15 mouse cellular contexts compared by ENCODE assay signal in the genomic region with DNA sequence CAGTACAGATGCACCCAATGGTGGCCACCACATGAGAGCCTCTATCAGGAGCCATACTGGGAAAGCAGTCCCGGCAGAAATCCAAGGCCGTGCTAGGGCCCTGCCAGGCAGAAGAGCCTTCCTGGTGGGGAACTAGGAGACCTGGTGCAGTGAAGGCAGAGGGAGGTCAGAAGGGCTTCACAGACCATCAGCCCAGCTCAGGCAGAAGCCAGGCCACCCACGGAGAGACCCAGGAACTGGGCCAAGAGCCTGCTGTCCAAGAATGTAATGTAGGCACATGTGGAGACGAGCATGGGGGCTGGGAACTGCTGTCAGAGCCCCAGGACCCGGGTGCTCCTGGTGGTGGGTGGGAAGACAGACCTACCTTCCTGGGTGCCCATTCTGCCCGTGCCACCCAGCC. TPM values are rescaled to one million over a fixed set of nuclear protein-coding genes. Genes with fewer than 3 reads are reported as not detected.
DNase-seq lines count a peak whose midpoint lies in the region; ATAC-seq lines count a peak whose summit lies in the region.
"Had no signal": no experiment of that assay in that cellular context is flagged by ENCODE, and none has a peak within 500 bp of the region (broad histone marks: within the 10 kb centered on the region; RNA-seq: fewer than 3 reads in every experiment).

No protein-coding gene starts in this region.

- H3K9me3 ChIP-seq in heart, embryonic 11.5 days (replicated peaks; ENCODE audit: control insufficient read depth, low read length) = no peaks in the 10 kb centered on the region
- H3K9me3 ChIP-seq: embryonic facial prominence, embryonic 15.5 days; liver, embryonic 13.5 days; midbrain, embryonic 15.5 days had no signal

- no peaks in the 10 kb centered on the region for H3K36me3 ChIP-seq in heart, embryonic 11.5 days (ENCODE audit: control insufficient read depth, insufficient read depth, low read length)
- H3K36me3 ChIP-seq: embryonic facial prominence, embryonic 15.5 days; liver, embryonic 13.5 days; midbrain, embryonic 15.5 days had no signal

- no peak overlapping the region for H3K4me2 ChIP-seq in heart, embryonic 11.5 days
- H3K4me2 ChIP-seq: embryonic facial prominence, embryonic 15.5 days; liver, embryonic 13.5 days; midbrain, embryonic 15.5 days had no signal

- H3K9ac ChIP-seq in heart, embryonic 11.5 days (ENCODE audit: low read depth, low read length) = no peak overlapping the region
- H3K9ac ChIP-seq: embryonic facial prominence, embryonic 15.5 days; liver, embryonic 13.5 days; midbrain, embryonic 15.5 days had no signal

- H3K27ac ChIP-seq in heart, embryonic 11.5 days (ENCODE audit: low read depth, low read length) = no peak overlapping the region
- H3K27ac ChIP-seq: embryonic facial prominence, embryonic 15.5 days; liver, embryonic 13.5 days; midbrain, embryonic 15.5 days had no signal

- peaks cover 21% of the 10 kb centered on the region for H3K4me1 ChIP-seq in heart, embryonic 11.5 days (ENCODE audit: control insufficient read depth, insufficient read depth, low read length)

- peak; percentile 95 for DNase-seq in heart, adult 11 months
- DNase-seq in lung, postnatal 4 days = peak; percentile 32 to 71
- no peak for DNase-seq in lung, postnatal 36 days
- DNase-seq in heart, postnatal 4 days = peak; percentile 73
- DNase-seq in testis, postnatal 14 days (ENCODE audit: low spot score) = peak; percentile 65
- no peak for DNase-seq in spleen, adult 12 weeks (ENCODE audit: low spot score)
- DNase-seq in spleen, postnatal 4 days (ENCODE audit: low spot score in 2 of 2) = no peak
- DNase-seq: cerebellum, postnatal 14 days; liver, embryonic 13.5 days; spleen, adult 18-20 months had no signal

- no peak overlapping the region for H3K4me3 ChIP-seq in heart, embryonic 11.5 days (ENCODE audit: low read depth, low read length)
- H3K4me3 ChIP-seq: embryonic facial prominence, embryonic 15.5 days; liver, embryonic 13.5 days; midbrain, embryonic 15.5 days had no signal

- 70% methylated on average over 6 of the region's 6 CpGs for WGBS in heart, embryonic 11.5 days (ENCODE audit: insufficient replicate concordance)

- ATAC-seq in heart, embryonic 11.5 days (replicated peaks; ENCODE audit: insufficient number of reproducible peaks, low FRiP score, low TSS enrichment) = no peak
- ATAC-seq: midbrain, embryonic 15.5 days had no signal

- H3K27me3 ChIP-seq in heart, embryonic 11.5 days (ENCODE audit: control insufficient read depth, insufficient read depth, low read length) = no peaks in the 10 kb centered on the region; the same call in 1 of the 2 replicates
- H3K27me3 ChIP-seq: midbrain, embryonic 15.5 days had no signal

RNA-seq across cellular contexts. Expression of a gene that starts 0.9 kb away (rescaled TPM):
- polyA plus RNA-seq in heart, embryonic 11.5 days (2014; fragmentation: Nextera tagmentation; extraction: Ambion mirVana) = 2.1 and 2.3 TPM in 2 replicates
- 10 to 100 TPM; 26.3 to 26.8 TPM for total RNA-seq in heart, postnatal 4 days (2021)
- total RNA-seq: neutrophil, adult 5-6 weeks had no signal

RNA-seq across cellular contexts. Expression of a gene that starts 29.8 kb away (rescaled TPM):
- not detected in 2 replicates for polyA plus RNA-seq in heart, embryonic 11.5 days (2014; fragmentation: Nextera tagmentation; extraction: Ambion mirVana)
- not detected for total RNA-seq in heart, postnatal 4 days (2021)
- total RNA-seq: neutrophil, adult 5-6 weeks had no signal
- polyA plus RNA-seq: liver, embryonic 13.5 days had no signal

RNA-seq across cellular contexts. Expression of a gene that starts 34.5 kb away (rescaled TPM):
- polyA plus RNA-seq in heart, embryonic 11.5 days (2014; fragmentation: Nextera tagmentation; extraction: Ambion mirVana) = 0.14 and 0.24 TPM in 2 replicates
- total RNA-seq in heart, postnatal 4 days (2021) = not detected
- total RNA-seq: neutrophil, adult 5-6 weeks had no signal

RNA-seq across cellular contexts. Expression of a gene that starts 52.7 kb away (rescaled TPM):
- polyA plus RNA-seq in heart, embryonic 11.5 days (2014; fragmentation: Nextera tagmentation; extraction: Ambion mirVana) = not detected in 2 replicates
- total RNA-seq in heart, postnatal 4 days (2021) = not detected
- total RNA-seq: neutrophil, adult 5-6 weeks had no signal
- polyA plus RNA-seq: liver, embryonic 13.5 days; thymus, postnatal 0 days had no signal

Comparison
In these comparisons a context has a peak if more than half of its experiments do, and no peak if none do; other contexts are left out.
1. DNase-seq: peak in heart, adult 11 months (single experiment), lung, postnatal 4 days (2 of 2), heart, postnatal 4 days (single experiment) and testis, postnatal 14 days (single experiment); none in lung, postnatal 36 days (single experiment), spleen, adult 12 weeks (single experiment) and spleen, postnatal 4 days (0 of 2).